Mouse (Mus musculus): ENCODE results near the gene Kitl.

Gene Kitl

GRCm38 (mm10) chr10:100026778-100027177 lies 11.3 kb downstream of the Kitl start:
- DNase-seq (ENCODE audit: low spot score) = no peak

- DNase-seq (ENCODE audit: low spot score) = no peak
These were observed 15.0 kb downstream of the Kitl start for GRCm38 (mm10) chr10:100030385-100030784.

DNA sequence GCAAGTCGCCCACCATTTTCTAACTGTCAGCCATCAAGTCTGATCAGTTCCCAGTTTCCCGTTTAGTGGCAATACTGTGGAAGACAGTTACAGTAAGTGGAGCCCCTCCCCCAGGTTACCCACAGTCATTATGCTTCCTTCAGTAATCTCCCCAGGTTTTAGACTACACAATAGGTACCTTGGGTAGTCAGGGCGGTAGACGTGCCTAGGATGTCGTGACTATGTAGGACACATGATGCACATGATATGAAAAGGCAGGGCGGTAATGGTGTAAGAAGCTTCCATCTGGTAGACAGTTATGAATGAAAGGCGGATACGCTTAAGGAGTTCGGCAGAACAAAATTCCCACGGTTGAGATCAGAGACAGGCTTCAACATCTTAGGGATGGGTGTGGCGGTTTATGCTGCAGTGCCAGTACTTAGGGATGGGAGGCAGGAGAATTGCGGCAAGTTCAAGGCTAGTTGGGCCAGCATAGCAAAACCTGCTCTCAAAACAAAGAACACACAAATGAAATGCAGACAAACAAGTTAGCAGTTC lies 15.6 kb downstream of the Kitl start:
- DNase-seq (ENCODE audit: low spot score) = no peak

GRCm38 (mm10) chr10:100031631-100032030 lies 16.2 kb downstream of the Kitl start:
- DNase-seq (ENCODE audit: low spot score) = no peak

- no peak for DNase-seq (ENCODE audit: low spot score)
These were observed 17.1 kb downstream of the Kitl start for GRCm38 (mm10) chr10:100032566-100032965.

GRCm38 (mm10) chr10:100036021-100036420 lies 20.6 kb downstream of the Kitl start:
- no peak for DNase-seq (ENCODE audit: low spot score)

DNA sequence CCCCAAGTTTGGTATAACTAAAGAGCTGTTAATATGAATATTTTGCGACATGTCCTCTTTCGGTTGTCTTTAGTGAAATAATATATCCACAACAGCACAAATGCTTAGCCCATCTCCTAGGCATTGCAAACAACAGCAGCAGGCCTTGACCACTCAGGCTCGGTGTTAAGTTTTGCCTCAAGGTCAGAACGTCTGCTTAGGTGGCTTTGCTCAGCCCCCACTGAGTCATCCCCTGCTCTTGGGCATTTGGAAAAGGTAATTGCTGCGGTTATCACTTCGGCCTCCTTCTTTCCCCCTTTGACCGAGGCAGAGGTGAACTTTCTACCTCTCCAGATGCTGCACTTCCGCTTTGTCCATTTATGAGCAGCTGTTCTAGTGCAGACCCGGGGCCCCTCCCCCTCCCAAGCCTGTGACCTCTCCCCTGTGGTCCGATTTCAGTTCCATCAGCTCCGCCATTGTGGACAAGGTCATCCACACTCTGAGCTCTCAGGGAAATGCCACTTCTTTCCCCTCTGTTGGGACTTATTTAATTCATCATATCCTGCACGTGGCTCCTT lies 23.0 kb downstream of the Kitl start:
- DNase-seq (ENCODE audit: low spot score) = no peak

GRCm38 (mm10) chr10:100038994-100039393 lies 23.6 kb downstream of the Kitl start:
- no peak for DNase-seq (ENCODE audit: low spot score)

DNA sequence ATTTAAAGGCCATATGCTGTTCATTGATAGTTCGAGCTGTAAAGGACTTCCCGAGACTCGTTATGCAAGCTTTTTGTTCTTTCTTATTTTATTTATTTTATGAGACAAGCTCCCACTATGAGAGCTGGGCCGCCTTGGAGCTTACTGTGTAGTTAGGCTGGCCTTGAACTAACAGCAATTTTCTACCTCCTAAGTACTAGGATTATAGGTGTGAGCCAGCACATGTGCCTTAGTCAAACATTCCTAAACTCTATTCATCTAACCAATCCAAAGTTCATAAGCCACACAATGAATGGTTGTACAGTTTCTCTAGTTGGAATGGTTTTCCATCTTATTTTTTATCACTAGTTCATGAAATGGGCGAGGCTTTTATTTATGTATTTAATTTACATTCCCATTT lies 28.3 kb downstream of the Kitl start:
- DNase-seq (ENCODE audit: low spot score) = no peak

- no peak for DNase-seq (ENCODE audit: low spot score)
These were observed 28.7 kb downstream of the Kitl start for GRCm38 (mm10) chr10:100044153-100044552.

- DNase-seq (ENCODE audit: low spot score) = no peak
These were observed 35.8 kb downstream of the Kitl start for GRCm38 (mm10) chr10:100051146-100051783.

- peak; percentile 59 for DNase-seq (ENCODE audit: low spot score)
These were observed 37.0 kb downstream of the Kitl start for GRCm38 (mm10) chr10:100052404-100052803.

DNA sequence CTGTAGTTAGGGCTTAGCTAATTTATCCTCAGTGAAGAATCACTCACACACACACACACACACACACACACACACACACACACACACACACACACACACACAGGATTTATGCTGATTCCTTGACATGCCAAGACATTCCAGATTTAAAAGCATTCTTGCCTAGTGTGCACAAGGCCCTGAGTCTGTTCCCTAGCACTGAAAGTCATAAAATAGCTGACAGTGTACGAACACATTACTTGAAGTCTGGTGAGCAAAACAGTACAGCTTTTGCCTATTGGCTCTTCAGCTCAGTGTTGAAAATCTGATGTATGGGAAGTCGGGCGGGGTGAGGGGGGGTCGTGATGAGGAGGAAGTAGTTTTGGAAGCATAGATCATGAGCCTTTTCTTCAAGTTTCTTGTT lies 37.5 kb downstream of the Kitl start:
- DNase-seq (ENCODE audit: low spot score) = peak; percentile 43

DNA sequence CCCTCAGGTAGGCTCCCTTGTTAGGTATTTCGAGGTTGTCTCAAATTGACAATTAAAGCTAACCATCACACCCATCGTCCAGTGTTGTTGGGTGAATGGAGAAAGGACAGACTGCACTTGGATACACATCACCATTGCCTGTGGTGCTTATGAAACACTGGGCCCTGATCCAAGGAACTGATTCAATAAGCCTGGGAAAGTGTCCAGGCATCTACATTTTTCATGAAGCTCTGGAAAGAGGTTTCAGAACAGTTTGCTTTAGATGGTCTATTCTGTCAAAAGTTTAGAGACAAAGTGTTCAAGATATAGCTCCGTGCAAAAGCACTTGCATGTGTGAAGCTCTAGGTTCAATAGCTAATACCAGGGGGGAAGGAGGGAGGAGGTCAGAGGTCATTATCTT lies 38.6 kb downstream of the Kitl start:
- peak; percentile 96 for DNase-seq (ENCODE audit: low spot score)

DNA sequence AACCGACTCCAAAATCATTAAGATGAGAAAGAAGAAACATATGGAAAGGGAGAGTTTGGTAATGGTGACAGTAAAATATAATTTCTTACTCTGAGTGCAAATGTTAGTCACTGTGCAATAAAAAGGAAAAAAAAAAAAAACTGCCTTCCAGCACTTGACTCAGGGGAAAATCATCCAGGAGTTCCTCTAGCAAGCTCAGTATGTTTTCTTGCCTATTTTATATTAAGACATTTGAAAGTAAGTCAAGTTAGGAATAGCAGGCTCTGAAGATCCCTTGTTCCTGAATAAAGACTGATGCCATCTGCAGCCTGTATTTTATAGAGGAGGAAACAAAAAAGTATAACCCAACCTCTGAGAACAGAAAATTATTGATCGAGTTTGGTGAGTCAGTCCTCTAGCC lies 39.7 kb downstream of the Kitl start:
- DNase-seq (ENCODE audit: low spot score) = no peak

GRCm38 (mm10) chr10:100057106-100057623 lies 41.7 kb downstream of the Kitl start:
- DNase-seq (ENCODE audit: low spot score) = peak; percentile 79

DNA sequence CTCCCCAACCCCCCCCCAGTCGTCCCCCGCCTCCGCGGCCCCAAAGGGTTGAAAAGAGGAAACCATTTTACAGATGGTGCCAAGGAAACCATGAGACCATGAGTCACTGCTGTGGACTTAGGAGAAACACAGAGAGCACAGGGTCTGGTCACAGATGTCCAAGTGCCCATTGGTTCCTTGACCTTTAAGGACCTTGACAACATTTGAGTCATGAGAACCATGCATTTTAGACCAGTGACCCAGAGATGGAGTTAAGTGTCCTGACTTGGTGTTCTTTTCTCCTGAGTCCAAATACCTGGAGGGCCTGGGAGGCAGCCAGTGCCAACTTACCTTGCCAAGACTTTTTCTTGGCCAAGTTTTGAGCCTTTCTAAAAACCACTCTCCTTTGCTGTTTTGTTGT lies 43.9 kb downstream of the Kitl start:
- peak; percentile 31 for DNase-seq (ENCODE audit: low spot score)

DNA sequence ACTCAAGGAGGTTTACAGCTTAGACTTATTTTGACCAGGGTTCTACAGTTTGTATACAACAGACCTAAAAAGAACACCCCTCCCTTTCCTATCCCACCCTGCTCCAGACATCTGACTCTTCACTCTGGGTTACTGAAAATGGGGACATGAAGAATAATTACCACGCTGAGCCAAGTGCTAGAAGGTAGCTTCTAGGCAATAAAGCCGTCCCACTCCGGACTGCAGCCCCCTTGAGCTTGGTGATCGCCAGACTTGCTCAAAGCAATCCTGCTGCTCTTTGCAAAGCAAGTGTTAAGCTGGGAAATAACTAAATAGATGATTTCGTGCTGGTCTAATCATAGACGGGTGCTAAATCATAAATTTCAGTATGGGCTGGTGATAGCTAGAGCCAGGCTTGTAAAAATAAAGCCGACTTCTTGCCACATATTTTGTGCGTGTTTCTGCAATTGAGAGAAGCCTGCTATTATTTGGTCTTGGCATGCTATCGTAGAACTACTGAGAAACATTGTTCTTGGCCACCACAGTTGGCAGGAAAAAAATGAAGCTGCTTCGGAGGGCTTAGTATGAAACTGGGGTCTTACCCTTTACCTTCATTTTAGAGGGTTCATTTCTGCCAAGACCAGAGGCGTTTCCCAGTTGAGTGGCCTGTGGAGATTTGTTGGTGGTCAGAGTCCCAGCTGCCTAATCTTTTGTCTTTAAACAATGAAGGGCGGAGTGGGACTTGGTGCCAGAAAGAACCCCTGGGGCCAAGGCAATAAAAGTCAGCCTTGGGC lies 50.3 kb downstream of the Kitl start:
- DNase-seq (ENCODE audit: low spot score) = peak; percentile 88

- DNase-seq (ENCODE audit: low spot score) = no peak
These were observed 50.9 kb downstream of the Kitl start for GRCm38 (mm10) chr10:100066374-100066773.

DNA sequence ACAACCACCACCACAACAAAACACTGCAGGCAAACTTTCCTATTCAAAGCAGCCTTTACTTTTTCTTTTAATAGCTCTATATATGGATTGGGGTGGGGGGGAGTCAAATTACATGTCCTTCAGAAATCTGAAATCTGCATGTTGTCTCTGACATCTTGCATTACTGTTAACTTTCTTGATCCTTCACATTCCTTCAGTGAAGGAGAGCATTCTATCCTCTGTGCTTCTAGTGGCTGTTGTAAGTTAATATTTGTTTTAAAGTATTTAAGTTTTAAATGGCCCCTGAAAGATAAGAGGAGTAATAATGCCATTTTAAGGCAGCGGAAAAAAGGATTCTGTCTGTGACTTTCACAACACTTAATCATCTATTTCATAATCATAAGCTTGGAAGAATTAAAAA lies 57.2 kb downstream of the Kitl start:
- no peak for DNase-seq (ENCODE audit: low spot score)

DNA sequence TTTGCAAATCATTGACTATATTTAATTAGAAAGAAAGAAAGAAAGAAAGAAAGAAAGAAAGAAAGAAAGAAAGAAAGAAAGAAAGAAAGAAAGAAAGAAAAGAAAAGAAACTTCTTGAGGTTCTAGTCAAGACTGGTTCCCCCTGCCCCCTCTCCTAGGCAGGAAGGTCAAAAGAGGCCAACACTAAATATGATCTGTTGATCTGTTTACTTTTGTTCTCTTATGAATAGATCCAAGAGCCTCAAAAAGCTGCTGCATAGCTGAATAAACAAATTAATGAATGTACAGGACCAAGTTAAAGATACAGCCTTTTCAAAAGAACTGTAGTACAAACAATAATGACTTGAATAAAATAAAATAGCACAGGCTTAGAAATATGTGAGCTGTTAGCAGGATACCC lies 57.7 kb downstream of the Kitl start:
- DNase-seq (ENCODE audit: low spot score) = no peak

GRCm38 (mm10) chr10:100101115-100101514 lies 85.7 kb downstream of the Kitl start:
- peak; percentile 12 for DNase-seq (ENCODE audit: low spot score)

GRCm38 (mm10) chr10:100111209-100111608 lies 95.8 kb downstream of the Kitl start:
- no peak for DNase-seq (ENCODE audit: low spot score)
